Mouse (Mus musculus) liver, embryonic 11.5 days (tissue): ENCODE results near the gene Phykpl. TPM values are rescaled to one million over a fixed set of nuclear protein-coding genes. Genes with fewer than 3 reads are reported as not detected.

Source experiments
- ATAC-seq: fragments of 200-750 bp; cut with Nextera tagmentation; replicated peaks from 2 replicates; pipeline ENCODE4 v1.8.0; 2017; ENCODE audit warnings: moderate number of reproducible peaks, mild to moderate bottlenecking, moderate TSS enrichment, moderate library complexity; ENCODE audit not compliant: low FRiP score
- DNase-seq: peaks from one replicate; pipeline ENCODE4 v3.0.0-alpha.2; 2017; ENCODE audit warnings: low spot score
- H3K27ac ChIP-seq: fragments of 300-500 bp; sonication (generic); 2 replicates; pipeline ENCODE4 v1.5.1; 2014; ENCODE audit warnings: mild to moderate bottlenecking, low read depth, low read length, control low read depth
- H3K27me3 ChIP-seq: fragments of 300-500 bp; sonication (generic); replicated peaks from 2 replicates; pipeline ENCODE4 v1.6.1; 2014; ENCODE audit warnings: low read length, mixed read lengths; ENCODE audit not compliant: control insufficient read depth, insufficient read depth
- H3K36me3 ChIP-seq: fragments of 300-500 bp; sonication (generic); 2 replicates; pipeline ENCODE4 v1.6.1; 2014; ENCODE audit warnings: mild to moderate bottlenecking, low read length, moderate library complexity, mixed read lengths; ENCODE audit not compliant: control insufficient read depth, insufficient read depth
- H3K4me1 ChIP-seq: fragments of 300-500 bp; sonication (generic); replicated peaks from 2 replicates; pipeline ENCODE4 v1.6.1; 2014; ENCODE audit warnings: low read length, mixed read lengths; ENCODE audit not compliant: control insufficient read depth, insufficient read depth
- H3K4me2 ChIP-seq: fragments of 300-500 bp; sonication (generic); 2 replicates; pipeline ENCODE4 v1.6.1; 2014; ENCODE audit warnings: mild to moderate bottlenecking, control low read depth, moderate library complexity
- H3K4me3 ChIP-seq: fragments of 300-500 bp; sonication (generic); 2 replicates; pipeline ENCODE4 v1.5.1; 2014; ENCODE audit warnings: low read depth, low read length, control low read depth
- H3K9ac ChIP-seq: fragments of 300-500 bp; sonication (generic); 2 replicates; pipeline ENCODE4 v1.6.1; 2014; ENCODE audit warnings: low read depth, low read length, control low read depth
- H3K9me3 ChIP-seq: fragments of 300-500 bp; sonication (generic); 2 replicates; pipeline ENCODE4 v1.6.1; 2016; ENCODE audit warnings: low read length, inconsistent platforms, mixed read lengths; ENCODE audit not compliant: control insufficient read depth
- WGBS: fragments of 180-500 bp; shearing (Covaris S2); extraction: QIAGEN DNeasy Blood & Tissue Kit; methylation state at CpG from one replicate; pipeline ENCODE4 v1.1.7; 2014; 5-methylcytosine and 5-hydroxymethylcytosine counted together
- polyA plus RNA-seq: library from polyadenylated mRNA; unstranded; fragments of >200 nt; fragmentation: Nextera tagmentation; extraction: Ambion mirVana; gene quantifications from 2 replicates; pipeline ENCODE4 v1.2.1, GENCODE M21; 2014

The Phykpl gene
- polyA plus RNA-seq, 1 experiment from 2014 or later = 28.6 TPM

DNA sequence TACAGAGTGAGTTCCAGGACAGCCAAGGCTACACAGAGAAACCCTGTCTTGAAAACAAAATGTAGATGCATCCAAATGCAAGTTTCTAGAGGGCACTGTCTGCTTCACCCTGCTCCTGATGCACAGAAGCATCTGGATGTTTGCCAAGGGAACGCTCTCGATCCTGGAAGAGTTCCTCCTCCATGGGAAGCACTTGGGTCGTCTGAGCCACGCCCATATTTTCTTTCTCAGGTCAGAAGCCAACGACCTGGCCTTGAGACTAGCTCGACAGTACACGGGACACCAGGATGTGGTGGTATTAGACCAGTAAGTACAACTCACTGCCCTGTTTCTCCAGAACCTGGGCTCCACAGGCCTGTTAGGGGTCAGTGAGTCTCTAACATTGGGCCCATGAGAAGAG, 6.6 kb downstream of the Phykpl start:
- Histone ChIP-seq H3K36me3 (peaks cover 81% of the 10 kb centered on the region), H3K27ac (no peak overlapping the region), H3K4me2 (no peak overlapping the region), H3K4me1 (peaks cover 9% of the 10 kb centered on the region), H3K9me3 (no peaks in the 10 kb centered on the region), H3K4me3 (no peak overlapping the region), H3K27me3 (no peaks in the 10 kb centered on the region), H3K9ac (no peak overlapping the region)
- ATAC-seq (no peak), DNase-seq (no peak)
- WGBS = 76% methylated on average over 7 of the region's 7 CpGs

- Histone ChIP-seq H3K9me3 (no peaks in the 10 kb centered on the region), H3K27ac (no peak overlapping the region), H3K27me3 (no peaks in the 10 kb centered on the region), H3K4me3 (no peak overlapping the region), H3K4me1 (peaks cover 1% of the 10 kb centered on the region; the same call in 1 of the 2 replicates), H3K9ac (no peak overlapping the region), H3K4me2 (no peak overlapping the region), H3K36me3 (peaks cover 77% of the 10 kb centered on the region)
- WGBS = 89% methylated on average over 7 of the region's 7 CpGs
- DNase-seq (no peak), ATAC-seq (no peak)
Observed at GRCm38 (mm10) chr11:51591915-51592314, 7.4 kb downstream of the Phykpl start.

- Histone ChIP-seq H3K9me3 (no peaks in the 10 kb centered on the region), H3K4me1 (no peaks in the 10 kb centered on the region), H3K36me3 (peaks cover 73% of the 10 kb centered on the region), H3K9ac (no peak overlapping the region), H3K27me3 (no peaks in the 10 kb centered on the region), H3K4me2 (no peak overlapping the region), H3K27ac (no peak overlapping the region), H3K4me3 (no peak overlapping the region)
- ATAC-seq (no peak), DNase-seq (no peak)
- WGBS = 91% methylated on average over 4 of the region's 4 CpGs
Observed at GRCm38 (mm10) chr11:51593368-51593767, 8.8 kb downstream of the Phykpl start.

DNA sequence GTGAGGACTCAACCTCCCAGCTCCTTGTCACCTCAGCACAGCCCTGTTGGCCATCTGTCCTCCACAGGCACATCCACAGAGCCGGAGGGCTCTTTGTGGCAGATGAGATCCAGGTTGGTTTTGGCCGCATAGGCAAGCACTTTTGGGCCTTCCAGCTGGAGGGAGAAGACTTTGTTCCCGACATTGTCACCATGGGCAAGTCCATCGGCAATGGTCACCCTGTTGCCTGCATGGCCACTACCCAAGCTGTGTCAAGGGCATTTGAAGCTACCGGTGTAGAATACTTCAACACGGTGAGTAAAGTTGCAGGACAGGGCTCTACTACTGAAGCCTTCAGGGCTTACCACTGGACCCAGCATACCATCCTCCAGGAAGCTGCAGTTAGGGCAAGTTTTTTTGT, 9.3 kb downstream of the Phykpl start:
- Histone ChIP-seq H3K9ac (no peak overlapping the region), H3K4me3 (no peak overlapping the region), H3K4me2 (no peak overlapping the region), H3K36me3 (peaks cover 73% of the 10 kb centered on the region), H3K27me3 (no peaks in the 10 kb centered on the region), H3K27ac (no peak overlapping the region), H3K9me3 (no peaks in the 10 kb centered on the region), H3K4me1 (no peaks in the 10 kb centered on the region)
- 88% methylated on average over 6 of the region's 6 CpGs for WGBS
- DNase-seq = no peak
- no peak for ATAC-seq

- H3K27me3 ChIP-seq = no peaks in the 10 kb centered on the region
- no peak overlapping the region for H3K4me2 ChIP-seq
- 58% methylated on average over 3 of the region's 3 CpGs for WGBS
- DNase-seq (no peak), ATAC-seq (no peak)
- H3K9ac ChIP-seq = no peak overlapping the region
- H3K36me3 ChIP-seq = peaks cover 74% of the 10 kb centered on the region
- H3K4me1 ChIP-seq = no peaks in the 10 kb centered on the region
- no peak overlapping the region for H3K27ac ChIP-seq
- no peaks in the 10 kb centered on the region for H3K9me3 ChIP-seq
- no peak overlapping the region for H3K4me3 ChIP-seq
Observed at GRCm38 (mm10) chr11:51594715-51595350, 10.3 kb downstream of the Phykpl start.

GRCm38 (mm10) chr11:51595459-51596083, 11.0 kb downstream of the Phykpl start:
- 77% methylated on average over 1 of the region's 1 CpGs for WGBS
- DNase-seq (no peak), ATAC-seq (no peak)
- Histone ChIP-seq H3K27ac (no peak overlapping the region), H3K4me3 (no peak overlapping the region), H3K36me3 (peaks cover 78% of the 10 kb centered on the region), H3K9ac (no peak overlapping the region), H3K9me3 (no peaks in the 10 kb centered on the region), H3K4me1 (no peaks in the 10 kb centered on the region), H3K4me2 (no peak overlapping the region), H3K27me3 (no peaks in the 10 kb centered on the region)

- H3K4me2 ChIP-seq = no peak overlapping the region
- H3K27me3 ChIP-seq = no peaks in the 10 kb centered on the region
- no peaks in the 10 kb centered on the region for H3K9me3 ChIP-seq
- H3K36me3 ChIP-seq = peaks cover 81% of the 10 kb centered on the region
- DNase-seq (no peak), ATAC-seq (no peak)
- 72% methylated on average over 2 of the region's 2 CpGs for WGBS
- H3K4me3 ChIP-seq = no peak overlapping the region
- no peak overlapping the region for H3K9ac ChIP-seq
- H3K4me1 ChIP-seq = peaks cover 6% of the 10 kb centered on the region; the same call in 1 of the 2 replicates
- H3K27ac ChIP-seq = no peak overlapping the region; the same call in 1 of the 2 replicates
Observed at GRCm38 (mm10) chr11:51597553-51597952, 13.0 kb downstream of the Phykpl start.

- 88% methylated on average over 3 of the region's 3 CpGs for WGBS
- peaks cover 28% of the 10 kb centered on the region for H3K4me1 ChIP-seq
- no peak overlapping the region for H3K4me3 ChIP-seq
- H3K9ac ChIP-seq = no peak overlapping the region
- DNase-seq (no peak), ATAC-seq (no peak)
- H3K9me3 ChIP-seq = no peaks in the 10 kb centered on the region
- no peaks in the 10 kb centered on the region for H3K27me3 ChIP-seq
- no peak overlapping the region for H3K4me2 ChIP-seq
- H3K27ac ChIP-seq = no peak overlapping the region
- H3K36me3 ChIP-seq = peaks cover 81% of the 10 kb centered on the region
Observed at GRCm38 (mm10) chr11:51602253-51602652, 17.7 kb downstream of the Phykpl start.
